Mouse (Mus musculus) lung, adult 2 months (tissue): ENCODE data around the gene Gm26965. TPM values are rescaled to one million over a fixed set of nuclear protein-coding genes. Genes with fewer than 3 reads are reported as not detected.
A peak's percentile ranks its signal among the peaks of the same experiment; 100 is the strongest.
"Not testable (repeated sequence)": the region's sequence is repeated elsewhere in the genome, so short reads cannot be mapped to it uniquely, and the experiment has no call there.

Source experiments
- DNase-seq: peaks from one replicate; pipeline ENCODE4 v3.0.0; 2022
- H3K4me1 ChIP-seq: fragments of 200-500 bp; 2 replicates; pipeline ENCODE4 v1.6.1; 2011; ENCODE audit warnings: low read length; ENCODE audit not compliant: control insufficient read depth, insufficient read depth
- H3K4me3 ChIP-seq: fragments of 200-500 bp; replicated peaks from 2 replicates; pipeline ENCODE3; 2011; ENCODE audit warnings: low read depth, mild to moderate bottlenecking, control low read depth, low read length; ENCODE audit errors: extremely low read depth
- CTCF ChIP-seq: fragments of 200-500 bp; IDR thresholded peaks from 2 replicates; pipeline ENCODE4 v1.5.1; 2011; ENCODE audit warnings: mild to moderate bottlenecking, low read length, control low read depth; ENCODE audit not compliant: insufficient read depth
- POLR2A ChIP-seq: fragments of 200-500 bp; IDR thresholded peaks from 2 replicates; pipeline ENCODE4 v1.6.1; 2011; ENCODE audit warnings: low read depth, mild to moderate bottlenecking, control low read depth, low read length, borderline replicate concordance; ENCODE audit errors: extremely low read depth
- WGBS: fragments of 180-500 bp; shearing (Covaris S2); methylation state at CpG from one replicate; pipeline ENCODE4 v1.1.7; 2018; 5-methylcytosine and 5-hydroxymethylcytosine counted together
- polyA plus RNA-seq: library from polyadenylated mRNA; depleted of rRNA; stranded (reverse); fragments of >200 nt; gene quantifications from 2 replicates; pipeline ENCODE4 v1.2.3, GENCODE M21; 2012; rRNA removed

Gene Gm26965
- polyA plus RNA-seq, 1 experiment, result not detected

GRCm38 (mm10) chr13:67495631-67496030, 30.3 kb downstream of the Gm26965 start:
- no peak for DNase-seq
- peaks cover 4% of the 10 kb centered on the region for H3K4me1 ChIP-seq
- 100% methylated on average over 1 of the region's 1 CpGs for WGBS
- H3K4me3 ChIP-seq, result no peak overlapping the region
- TF ChIP-seq CTCF, result no peak
- TF ChIP-seq POLR2A, result no peak

- no peak for TF ChIP-seq CTCF
- no peak for TF ChIP-seq POLR2A
- DNase-seq, result no peak
- WGBS, result 32% methylated on average over 8 of the region's 8 CpGs
- Histone ChIP-seq H3K4me1 (peaks cover 7% of the 10 kb centered on the region), H3K4me3 (peak overlapping the region; percentile 96)
Measured at GRCm38 (mm10) chr13:67484424-67484811, 41.5 kb downstream of the Gm26965 start.

- TF ChIP-seq CTCF (no peak), POLR2A (no peak; the same call in 1 of the 2 replicates)
- Histone ChIP-seq H3K4me1 (peaks cover 7% of the 10 kb centered on the region), H3K4me3 (peak within 1 kb of the TSS; percentile 96)
- 2% methylated on average over 20 of the region's 20 CpGs for WGBS
- DNase-seq, result peak; percentile 88
Measured at GRCm38 (mm10) chr13:67483625-67484423, 42.1 kb downstream of the Gm26965 start, which contains the start of gene Zfp874b. Gene Zfp874b, minus strand, starts transcription at chr13:67484258.

- Histone ChIP-seq H3K4me3 (no peak overlapping the region), H3K4me1 (peaks cover 7% of the 10 kb centered on the region)
- no peak for DNase-seq
- TF ChIP-seq POLR2A (no peak), CTCF (no peak)
- WGBS, result 62% methylated on average over 4 of the region's 4 CpGs
Measured at GRCm38 (mm10) chr13:67481528-67481927, 44.4 kb downstream of the Gm26965 start.

GRCm38 (mm10) chr13:67469274-67469673, 56.7 kb downstream of the Gm26965 start:
- 98% methylated on average over 3 of the region's 3 CpGs for WGBS
- TF ChIP-seq CTCF, result no peak
- no peak for TF ChIP-seq POLR2A
- no peak for DNase-seq
- H3K4me3 ChIP-seq, result no peak overlapping the region
- no peaks in the 10 kb centered on the region for H3K4me1 ChIP-seq

GRCm38 (mm10) chr13:67463506-67464185, 62.3 kb downstream of the Gm26965 start:
- not testable (repeated sequence) for H3K4me3 ChIP-seq, H3K4me1 ChIP-seq, DNase-seq
- 78% methylated on average over 3 of the region's 5 CpGs for WGBS

- H3K4me1 ChIP-seq, result no peaks in the 10 kb centered on the region
- WGBS, result 12% methylated on average over 3 of the region's 3 CpGs
- peak overlapping the region; percentile 34 for H3K4me3 ChIP-seq
- TF ChIP-seq CTCF (no peak), POLR2A (no peak)
- DNase-seq, result no peak
Measured at GRCm38 (mm10) chr13:67452021-67452309, 74.0 kb downstream of the Gm26965 start.

GRCm38 (mm10) chr13:67451172-67452020, 74.6 kb downstream of the Gm26965 start, which contains the start of gene Zfp874a:
Gene Zfp874a, minus strand, starts transcription at chr13:67451624.
- Histone ChIP-seq H3K4me3 (peak within 1 kb of the TSS; percentile 77), H3K4me1 (no peaks in the 10 kb centered on the region)
- peak; percentile 41; the same call in 1 of the 2 replicates for TF ChIP-seq POLR2A
- TF ChIP-seq CTCF, result no peak
- WGBS, result under 1% methylated on average over 20 of the region's 20 CpGs
- DNase-seq, result peak; percentile 90

Other genes starting within 250 kb of the Gm26965 start
- gene Zfp458, start 247.7 kb downstream of the Gm26965 start, polyA plus RNA-seq, result 0.38 and 0.83 TPM in 2 replicates
- gene Zfp457, start 219.7 kb downstream of the Gm26965 start, polyA plus RNA-seq, result 0.69 and 0.95 TPM in 2 replicates
- gene Zfp595, start 193.6 kb downstream of the Gm26965 start, polyA plus RNA-seq, result 0.65 and 1.1 TPM in 2 replicates
- gene Gm28044, start 165.6 kb downstream of the Gm26965 start, polyA plus RNA-seq, result not detected in 2 replicates
- gene Zfp953, start 165.5 kb downstream of the Gm26965 start, polyA plus RNA-seq, result 0.20 and 0.38 TPM in 2 replicates
- gene Gm28041, start 150.4 kb downstream of the Gm26965 start, polyA plus RNA-seq, result 0.17 TPM in 1 of 2 replicates, not detected in the other
- gene Zfp456, start 150.3 kb downstream of the Gm26965 start, polyA plus RNA-seq, result 0.17 and 0.27 TPM in 2 replicates
- 1.1 and 1.9 TPM in 2 replicates for gene Zfp429, start 126.3 kb downstream of the Gm26965 start, polyA plus RNA-seq
- gene Zfp459, start 104.7 kb downstream of the Gm26965 start, polyA plus RNA-seq, result 0.20 and 0.43 TPM in 2 replicates
- 0.66 and 2.5 TPM in 2 replicates for gene Zfp874a, start 74.5 kb downstream of the Gm26965 start, polyA plus RNA-seq
- 1.0 and 3.1 TPM in 2 replicates for gene Zfp874b, start 41.9 kb downstream of the Gm26965 start, polyA plus RNA-seq
- gene Zfp58, start 25.6 kb downstream of the Gm26965 start, polyA plus RNA-seq, result 0.79 and 0.91 TPM in 2 replicates
- gene Zfp87, start within 50 bp of the Gm26965 start, polyA plus RNA-seq, result 17.9 and 21.2 TPM in 2 replicates
- gene Zfp748, start 27.7 kb upstream of the Gm26965 start, polyA plus RNA-seq, result 3.0 and 4.5 TPM in 2 replicates
- gene Zfp729b, start 83.6 kb upstream of the Gm26965 start, polyA plus RNA-seq, result 0.40 and 0.63 TPM in 2 replicates
- gene Gm49345, start 111.6 kb upstream of the Gm26965 start, polyA plus RNA-seq, result 0.34 and 0.45 TPM in 2 replicates
- 0.68 and 1.0 TPM in 2 replicates for gene Zfp729a, start 111.6 kb upstream of the Gm26965 start, polyA plus RNA-seq
- gene Zfp738, start 160.9 kb upstream of the Gm26965 start, polyA plus RNA-seq, result 3.3 and 4.9 TPM in 2 replicates
- 0.75 and 0.84 TPM in 2 replicates for gene Zfp65, start 203.0 kb upstream of the Gm26965 start, polyA plus RNA-seq
- 0.50 and 1.0 TPM in 2 replicates for gene Zfp85, start 229.1 kb upstream of the Gm26965 start, polyA plus RNA-seq